Mouse (Mus musculus) embryonic facial prominence, embryonic 13.5 days (tissue): Measurements from ENCODE around the gene Ckm. TPM values are rescaled to one million over a fixed set of nuclear protein-coding genes. Genes with fewer than 3 reads are reported as not detected.

ENCODE experiments used
- ATAC-seq: fragments of 200-750 bp; cut with Nextera tagmentation; 2 replicates; pipeline ENCODE4 v1.8.0; 2017; ENCODE audit warnings: low read depth; ENCODE audit not compliant: insufficient number of reproducible peaks, insufficient read depth, low FRiP score, low TSS enrichment
- H3K27ac ChIP-seq: fragments of 300-500 bp; sonication (generic); 2 replicates; pipeline ENCODE4 v1.5.1; 2015; ENCODE audit warnings: moderate library complexity, mild to moderate bottlenecking, inconsistent platforms
- H3K27me3 ChIP-seq: fragments of 300-500 bp; sonication (generic); 2 replicates; pipeline ENCODE4 v1.6.1; 2015; ENCODE audit warnings: mild to moderate bottlenecking, inconsistent platforms
- H3K36me3 ChIP-seq: fragments of 300-500 bp; sonication (generic); 2 replicates; pipeline ENCODE4 v1.6.1; 2015; ENCODE audit warnings: mild to moderate bottlenecking, inconsistent platforms
- H3K4me1 ChIP-seq: fragments of 300-500 bp; sonication (generic); 2 replicates; pipeline ENCODE4 v1.6.1; 2015; ENCODE audit warnings: inconsistent platforms
- H3K4me2 ChIP-seq: fragments of 300-500 bp; sonication (generic); 2 replicates; pipeline ENCODE4 v1.6.1; 2015; ENCODE audit warnings: moderate library complexity, mild to moderate bottlenecking, inconsistent platforms
- H3K4me3 ChIP-seq: fragments of 300-500 bp; sonication (generic); 2 replicates; pipeline ENCODE4 v1.5.1; 2015; ENCODE audit warnings: mild to moderate bottlenecking, inconsistent platforms
- H3K9ac ChIP-seq: fragments of 300-500 bp; sonication (generic); 2 replicates; pipeline ENCODE4 v1.6.1; 2015; ENCODE audit warnings: mild to moderate bottlenecking, inconsistent platforms
- H3K9me3 ChIP-seq: fragments of 300-500 bp; sonication (generic); 2 replicates; pipeline ENCODE4 v1.6.1; 2016; ENCODE audit warnings: inconsistent platforms
- WGBS: fragments of 180-500 bp; shearing (Covaris S2); methylation state at CpG from one replicate; pipeline ENCODE4 v1.1.7; 2015; ENCODE audit warnings: mixed read lengths; 5-methylcytosine and 5-hydroxymethylcytosine counted together
- polyA plus RNA-seq: library from polyadenylated mRNA; unstranded; fragments of >200 nt; fragmentation: Nextera tagmentation; extraction: Ambion mirVana; gene quantifications from 2 replicates; pipeline ENCODE4 v1.2.1, GENCODE M21; 2015

Gene Ckm
- polyA plus RNA-seq, 1 experiment from 2014 or later = not detected

GRCm38 (mm10) chr7:19394484-19394883, 10.1 kb upstream of the Ckm start:
- Histone ChIP-seq H3K9me3 (no peaks in the 10 kb centered on the region), H3K27me3 (peaks cover 8% of the 10 kb centered on the region), H3K9ac (no peak overlapping the region), H3K36me3 (peaks cover 67% of the 10 kb centered on the region), H3K4me3 (no peak overlapping the region), H3K4me1 (no peaks in the 10 kb centered on the region), H3K4me2 (no peak overlapping the region), H3K27ac (no peak overlapping the region)
- 86% methylated on average over 8 of the region's 8 CpGs for WGBS
- no peak for ATAC-seq

GRCm38 (mm10) chr7:19399496-19400280, 4.9 kb upstream of the Ckm start:
- Histone ChIP-seq H3K4me3 (peak overlapping the region; percentile 36), H3K27ac (no peak overlapping the region; the same call in none of the 2 replicates), H3K9me3 (no peaks in the 10 kb centered on the region), H3K27me3 (peaks cover 59% of the 10 kb centered on the region), H3K4me2 (peak overlapping the region; percentile 57), H3K36me3 (peaks cover 15% of the 10 kb centered on the region), H3K9ac (peak overlapping the region; percentile 41), H3K4me1 (peaks cover 11% of the 10 kb centered on the region)
- peak; percentile 33; the same call in 1 of the 2 replicates for ATAC-seq
- WGBS = 1% methylated on average over 27 of the region's 27 CpGs

- no peak overlapping the region for H3K4me3 ChIP-seq
- no peaks in the 10 kb centered on the region for H3K9me3 ChIP-seq
- 0 out of 2 replicates have a peak, but pooled peaks cover 2% of the 10 kb centered on the region for H3K36me3 ChIP-seq
- 82% methylated on average over 4 of the region's 4 CpGs for WGBS
- H3K27ac ChIP-seq = no peak overlapping the region
- H3K9ac ChIP-seq = no peak overlapping the region
- H3K4me1 ChIP-seq = peaks cover 15% of the 10 kb centered on the region
- no peak overlapping the region for H3K4me2 ChIP-seq
- no peak for ATAC-seq
- peaks cover 71% of the 10 kb centered on the region for H3K27me3 ChIP-seq
These were observed 3.6 kb upstream of the Ckm start for GRCm38 (mm10) chr7:19400946-19401345.

GRCm38 (mm10) chr7:19402535-19403112, 2.0 kb upstream of the Ckm start:
- Histone ChIP-seq H3K9ac (no peak overlapping the region), H3K9me3 (no peaks in the 10 kb centered on the region), H3K27me3 (peaks cover 80% of the 10 kb centered on the region), H3K4me2 (no peak overlapping the region), H3K4me3 (no peak overlapping the region), H3K27ac (no peak overlapping the region), H3K4me1 (peaks cover 15% of the 10 kb centered on the region), H3K36me3 (no peaks in the 10 kb centered on the region)
- ATAC-seq = no peak
- 83% methylated on average over 9 of the region's 9 CpGs for WGBS

- H3K27me3 ChIP-seq = peaks cover 79% of the 10 kb centered on the region
- no peak within 1 kb of the TSS for H3K27ac ChIP-seq
- peak; percentile 11; the same call in 1 of the 2 replicates for ATAC-seq
These were observed 762 bp upstream of the Ckm start, which contains the start of gene Klc3 for GRCm38 (mm10) chr7:19403731-19404296. Gene Klc3 (minus strand): TSS chr7:19404104.

GRCm38 (mm10) chr7:19405417-19405816, 841 bp downstream of the Ckm start:
- Histone ChIP-seq H3K27ac (no peak overlapping the region), H3K36me3 (no peaks in the 10 kb centered on the region), H3K9me3 (no peaks in the 10 kb centered on the region), H3K27me3 (peaks cover 63% of the 10 kb centered on the region), H3K9ac (peak overlapping the region; percentile 52; the same call in 1 of the 2 replicates), H3K4me3 (peak overlapping the region; percentile 21), H3K4me2 (peak overlapping the region; percentile 46), H3K4me1 (peaks cover 15% of the 10 kb centered on the region)
- 2% methylated on average over 19 of the region's 19 CpGs for WGBS
- ATAC-seq = no peak

More at GRCm38 (mm10) chr7:19403731-19404296, 762 bp upstream of the Ckm start, which contains the start of gene Klc3:
- Histone ChIP-seq H3K4me1 (peaks cover 15% of the 10 kb centered on the region), H3K4me2 (peak within 1 kb of the TSS; percentile 98), H3K9ac (peak within 1 kb of the TSS; percentile 68), H3K4me3 (peak within 1 kb of the TSS; percentile 64), H3K36me3 (no peaks in the 10 kb centered on the region), H3K9me3 (no peaks in the 10 kb centered on the region)
- WGBS = under 1% methylated on average over 61 of the region's 62 CpGs

GRCm38 (mm10) chr7:19409753-19410152, 5.2 kb downstream of the Ckm start:
- Histone ChIP-seq H3K36me3 (no peaks in the 10 kb centered on the region), H3K27ac (no peak overlapping the region), H3K27me3 (peaks cover 21% of the 10 kb centered on the region), H3K4me3 (no peak overlapping the region), H3K4me2 (no peak overlapping the region), H3K9me3 (peaks cover 5% of the 10 kb centered on the region; the same call in 1 of the 2 replicates), H3K9ac (no peak overlapping the region), H3K4me1 (peaks cover 4% of the 10 kb centered on the region)
- 44% methylated on average over 6 of the region's 6 CpGs for WGBS
- no peak for ATAC-seq

- H3K27me3 ChIP-seq = peaks cover 10% of the 10 kb centered on the region
- H3K27ac ChIP-seq = no peak overlapping the region
- 67% methylated on average over 11 of the region's 11 CpGs for WGBS
- H3K9me3 ChIP-seq = peaks cover 5% of the 10 kb centered on the region; the same call in 1 of the 2 replicates
- H3K4me1 ChIP-seq = no peaks in the 10 kb centered on the region
- no peak for ATAC-seq
- H3K4me2 ChIP-seq = no peak overlapping the region
- no peak overlapping the region for H3K4me3 ChIP-seq
- 0 out of 2 replicates have a peak overlapping the region, but pooled peaks have one; percentile 3 for H3K9ac ChIP-seq
- H3K36me3 ChIP-seq = no peaks in the 10 kb centered on the region
These were observed 6.3 kb downstream of the Ckm start for GRCm38 (mm10) chr7:19410766-19411344.

GRCm38 (mm10) chr7:19411783-19412182, 7.2 kb downstream of the Ckm start:
- Histone ChIP-seq H3K4me3 (no peak overlapping the region), H3K36me3 (no peaks in the 10 kb centered on the region), H3K9ac (no peak overlapping the region), H3K4me1 (no peaks in the 10 kb centered on the region), H3K27ac (no peak overlapping the region), H3K4me2 (no peak overlapping the region), H3K9me3 (peaks cover 5% of the 10 kb centered on the region; the same call in 1 of the 2 replicates), H3K27me3 (peaks cover 7% of the 10 kb centered on the region; the same call in 1 of the 2 replicates)
- 78% methylated on average over 5 of the region's 5 CpGs for WGBS
- no peak for ATAC-seq

- no peaks in the 10 kb centered on the region for H3K4me1 ChIP-seq
- H3K27me3 ChIP-seq = peaks cover 18% of the 10 kb centered on the region
- H3K4me2 ChIP-seq = no peak overlapping the region
- H3K4me3 ChIP-seq = no peak overlapping the region
- H3K9ac ChIP-seq = no peak overlapping the region
- no peak overlapping the region for H3K27ac ChIP-seq
- H3K9me3 ChIP-seq = peaks cover 5% of the 10 kb centered on the region; the same call in 1 of the 2 replicates
- 81% methylated on average over 3 of the region's 3 CpGs for whole genome bisulfite sequencing
- no peak for ATAC-seq
- H3K36me3 ChIP-seq = no peaks in the 10 kb centered on the region
These were observed 8.9 kb downstream of the Ckm start for GRCm38 (mm10) chr7:19413525-19413924.

GRCm38 (mm10) chr7:19416590-19416989, 12.0 kb downstream of the Ckm start:
- peaks cover 49% of the 10 kb centered on the region for H3K27me3 ChIP-seq
- H3K4me1 ChIP-seq = peaks cover 4% of the 10 kb centered on the region; the same call in 1 of the 2 replicates
- no peak overlapping the region for H3K9ac ChIP-seq
- no peak for ATAC-seq
- H3K9me3 ChIP-seq = peaks cover 5% of the 10 kb centered on the region; the same call in 1 of the 2 replicates
- no peak overlapping the region for H3K27ac ChIP-seq
- H3K36me3 ChIP-seq = no peaks in the 10 kb centered on the region
- WGBS = 76% methylated on average over 15 of the region's 15 CpGs
- H3K4me2 ChIP-seq = no peak overlapping the region
- no peak overlapping the region for H3K4me3 ChIP-seq
